Mouse (Mus musculus) midbrain, postnatal 0 days (tissue): Measurements from ENCODE around the gene Pgap3. TPM values are rescaled to one million over a fixed set of nuclear protein-coding genes. Genes with fewer than 3 reads are reported as not detected.

ENCODE experiments used
- ATAC-seq: fragments of 200-750 bp; cut with Nextera tagmentation; 2 replicates; pipeline ENCODE4 v1.8.0; 2017; ENCODE audit warnings: moderate number of reproducible peaks, mild to moderate bottlenecking, moderate TSS enrichment, moderate library complexity; ENCODE audit not compliant: low FRiP score
- DNase-seq: peaks from one replicate; pipeline ENCODE4 v3.0.0-alpha.2; 2015; ENCODE audit warnings: low spot score
- H3K27ac ChIP-seq: fragments of 300-500 bp; sonication (generic); 2 replicates; pipeline ENCODE4 v1.5.1; 2014; ENCODE audit warnings: low read depth, mild to moderate bottlenecking, low read length, mixed read lengths
- H3K27me3 ChIP-seq: fragments of 300-500 bp; sonication (generic); 2 replicates; pipeline ENCODE4 v1.6.1; 2014; ENCODE audit warnings: low read length, control low read depth, mixed read lengths; ENCODE audit not compliant: insufficient read depth
- H3K36me3 ChIP-seq: fragments of 300-500 bp; sonication (generic); 2 replicates; pipeline ENCODE4 v1.6.1; 2014; ENCODE audit warnings: low read length, control low read depth, mixed read lengths; ENCODE audit not compliant: insufficient read depth
- H3K4me1 ChIP-seq: fragments of 300-500 bp; sonication (generic); 2 replicates; pipeline ENCODE4 v1.6.1; 2014; ENCODE audit warnings: mild to moderate bottlenecking, control low read depth, antibody characterized with exemption, low read length, mixed read lengths; ENCODE audit not compliant: insufficient read depth
- H3K4me2 ChIP-seq: fragments of 300-500 bp; sonication (generic); 2 replicates; pipeline ENCODE4 v1.6.1; 2014; ENCODE audit warnings: low read depth, mild to moderate bottlenecking, low read length, mixed read lengths; ENCODE audit not compliant: poor library complexity, severe bottlenecking
- H3K4me3 ChIP-seq: fragments of 300-500 bp; sonication (generic); 2 replicates; pipeline ENCODE4 v1.5.1; 2014; ENCODE audit warnings: low read depth, mild to moderate bottlenecking, low read length, moderate library complexity
- H3K9ac ChIP-seq: fragments of 300-500 bp; sonication (generic); replicated peaks from 2 replicates; pipeline ENCODE4 v1.6.1; 2014; ENCODE audit warnings: mild to moderate bottlenecking, low read length, moderate library complexity, mixed read lengths; ENCODE audit not compliant: poor library complexity, severe bottlenecking
- H3K9me3 ChIP-seq: fragments of 300-500 bp; sonication (generic); 2 replicates; pipeline ENCODE4 v1.6.1; 2016; ENCODE audit warnings: low read length, control low read depth
- CTCF ChIP-seq: IDR thresholded peaks from 2 replicates; pipeline ENCODE4 v1.5.1; 2016; ENCODE audit warnings: antibody characterized with exemption, mild to moderate bottlenecking
- WGBS: fragments of 180-500 bp; shearing (Covaris S2); extraction: QIAGEN DNeasy Blood & Tissue Kit; methylation state at CpG from one replicate; pipeline ENCODE4 v1.1.7; 2014; 5-methylcytosine and 5-hydroxymethylcytosine counted together
- polyA plus RNA-seq: library from polyadenylated mRNA; unstranded; fragments of >200 nt; fragmentation: Nextera tagmentation; extraction: Ambion mirVana; gene quantifications from 2 replicates; pipeline ENCODE4 v1.2.1, GENCODE M21; 2015
- total RNA-seq: library from RNA; depleted of rRNA; stranded (reverse); fragments of >200 nt; gene quantifications from 2 replicates; pipeline ENCODE4 v1.2.3, GENCODE M21; 2014

Gene Pgap3
- total and polyA plus RNA-seq, 2 experiments from 2014 or later, result 7.0 to 10.9 TPM

- no peak for TF ChIP-seq CTCF
- H3K27ac ChIP-seq, result no peak overlapping the region
- 47% methylated on average over 8 of the region's 8 CpGs for WGBS
- peaks cover 6% of the 10 kb centered on the region; the same call in 1 of the 2 replicates for H3K4me1 ChIP-seq
- no peak overlapping the region for H3K4me3 ChIP-seq
- H3K36me3 ChIP-seq, result no peaks in the 10 kb centered on the region
- no peak overlapping the region for H3K4me2 ChIP-seq
- no peak for ATAC-seq
- H3K9me3 ChIP-seq, result no peaks in the 10 kb centered on the region
- DNase-seq, result no peak
- H3K9ac ChIP-seq, result no peak overlapping the region
- H3K27me3 ChIP-seq, result peaks cover 24% of the 10 kb centered on the region
Observed at GRCm38 (mm10) chr11:98408872-98409271, 8.6 kb upstream of the Pgap3 start.

DNA sequence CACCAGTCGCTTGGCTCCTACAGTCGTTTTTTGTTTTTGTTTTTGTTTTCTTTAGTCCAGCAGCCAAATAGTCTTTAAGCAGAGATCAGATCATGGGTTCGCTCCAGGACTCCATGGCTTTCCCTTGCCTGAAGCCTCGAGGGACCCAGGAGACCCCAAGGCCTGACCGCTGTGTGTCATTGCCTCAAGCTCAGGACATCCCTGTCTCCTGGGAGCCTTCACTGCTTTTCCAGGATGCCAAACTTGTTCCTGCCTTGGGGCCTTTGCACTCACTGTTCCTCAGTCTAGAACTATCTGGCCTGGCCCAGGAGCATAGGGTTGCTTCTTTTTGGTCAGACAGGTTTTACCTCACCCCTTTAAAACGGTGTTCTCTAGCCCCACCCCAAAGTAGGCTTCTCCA lies 6.3 kb upstream of the Pgap3 start:
- WGBS, result 67% methylated on average over 6 of the region's 6 CpGs
- no peak for ATAC-seq
- H3K4me1 ChIP-seq, result no peaks in the 10 kb centered on the region

GRCm38 (mm10) chr11:98400816-98401215 lies 526 bp upstream of the Pgap3 start:
- no peak for DNase-seq
- Histone ChIP-seq H3K9ac (peak overlapping the region; percentile 74; the same call in 1 of the 2 replicates), H3K27ac (peak overlapping the region; percentile 92), H3K4me1 (peaks cover 10% of the 10 kb centered on the region; the same call in 1 of the 2 replicates), H3K4me2 (peak overlapping the region; percentile 62), H3K36me3 (no peaks in the 10 kb centered on the region), H3K27me3 (no peaks in the 10 kb centered on the region), H3K9me3 (no peaks in the 10 kb centered on the region), H3K4me3 (peak overlapping the region; percentile 62)
- ATAC-seq, result no peak
- TF ChIP-seq CTCF, result no peak
- 61% methylated on average over 3 of the region's 3 CpGs for WGBS

More for the DNA sequence above, 6.3 kb upstream of the Pgap3 start:
- no peak for TF ChIP-seq CTCF
- Histone ChIP-seq H3K9ac (no peak overlapping the region), H3K4me3 (no peak overlapping the region), H3K36me3 (no peaks in the 10 kb centered on the region), H3K27me3 (peaks cover 9% of the 10 kb centered on the region), H3K4me2 (no peak overlapping the region), H3K27ac (no peak overlapping the region), H3K9me3 (no peaks in the 10 kb centered on the region)
- DNase-seq, result no peak

GRCm38 (mm10) chr11:98397946-98398345 lies 2.3 kb downstream of the Pgap3 start:
- H3K4me1 ChIP-seq, result peaks cover 10% of the 10 kb centered on the region; the same call in 1 of the 2 replicates
- H3K4me2 ChIP-seq, result no peak overlapping the region
- 91% methylated on average over 7 of the region's 7 CpGs for WGBS
- no peak for TF ChIP-seq CTCF
- no peak overlapping the region for H3K4me3 ChIP-seq
- H3K9ac ChIP-seq, result no peak overlapping the region
- DNase-seq (no peak), ATAC-seq (no peak)
- H3K36me3 ChIP-seq, result no peaks in the 10 kb centered on the region
- no peaks in the 10 kb centered on the region for H3K27me3 ChIP-seq
- H3K27ac ChIP-seq, result no peak overlapping the region
- H3K9me3 ChIP-seq, result no peaks in the 10 kb centered on the region

DNA sequence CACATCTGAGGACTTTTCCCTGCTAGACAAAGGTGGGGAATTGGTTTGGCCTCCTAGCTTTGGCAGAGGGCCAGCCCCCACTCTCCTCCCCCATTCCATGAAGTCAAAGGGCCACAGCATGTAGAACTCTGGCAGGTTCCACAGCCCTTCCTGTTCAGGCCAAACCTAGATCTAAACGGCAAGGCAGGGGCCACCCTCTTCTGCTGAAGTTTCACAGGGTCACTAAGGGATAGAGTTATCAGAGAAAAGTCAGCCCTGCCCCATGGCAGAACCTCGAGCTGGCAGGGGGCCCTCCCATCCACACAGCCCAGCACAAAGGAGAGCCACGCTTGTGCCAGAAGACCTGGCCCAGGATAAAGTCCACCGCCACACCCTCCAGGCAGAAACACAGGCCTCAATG lies 5.2 kb downstream of the Pgap3 start:
- Histone ChIP-seq H3K27ac (no peak overlapping the region), H3K9me3 (no peaks in the 10 kb centered on the region), H3K36me3 (no peaks in the 10 kb centered on the region), H3K4me3 (no peak overlapping the region), H3K4me1 (0 out of 2 replicates have a peak, but pooled peaks cover 5% of the 10 kb centered on the region), H3K4me2 (no peak overlapping the region), H3K9ac (no peak overlapping the region), H3K27me3 (0 out of 2 replicates have a peak, but pooled peaks cover 5% of the 10 kb centered on the region)
- DNase-seq (no peak), ATAC-seq (no peak)
- TF ChIP-seq CTCF, result no peak
- WGBS, result 47% methylated on average over 4 of the region's 4 CpGs

DNA sequence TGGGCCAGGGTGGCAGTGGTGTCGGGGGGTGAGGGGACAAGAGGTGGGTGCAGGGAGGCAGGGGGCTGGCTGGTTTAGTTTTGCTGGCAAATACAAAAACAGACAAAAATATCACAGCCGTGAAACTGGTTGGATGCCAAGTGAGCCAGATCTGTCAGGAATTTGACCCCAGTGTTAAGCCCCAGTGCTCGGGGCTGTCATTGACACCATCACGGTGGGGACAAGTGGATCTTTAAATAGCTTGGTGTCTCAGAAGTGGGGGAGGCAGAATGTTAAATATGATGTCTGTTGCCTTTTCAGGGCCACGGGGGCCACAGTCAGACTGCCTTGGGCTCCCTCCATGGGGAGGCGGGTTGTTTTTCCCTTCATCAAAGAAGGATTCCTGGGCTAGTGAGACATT lies 6.0 kb downstream of the Pgap3 start:
- ATAC-seq (no peak), DNase-seq (no peak)
- no peaks in the 10 kb centered on the region for H3K4me1 ChIP-seq
- no peak overlapping the region for H3K27ac ChIP-seq
- no peaks in the 10 kb centered on the region for H3K9me3 ChIP-seq
- no peak overlapping the region for H3K4me3 ChIP-seq
- H3K9ac ChIP-seq, result no peak overlapping the region
- no peaks in the 10 kb centered on the region for H3K36me3 ChIP-seq
- WGBS, result 49% methylated on average over 6 of the region's 6 CpGs
- 0 out of 2 replicates have a peak, but pooled peaks cover 5% of the 10 kb centered on the region for H3K27me3 ChIP-seq
- H3K4me2 ChIP-seq, result no peak overlapping the region
- no peak for TF ChIP-seq CTCF
